23 mouse cellular contexts compared by ENCODE assay signal in the genomic region with DNA sequence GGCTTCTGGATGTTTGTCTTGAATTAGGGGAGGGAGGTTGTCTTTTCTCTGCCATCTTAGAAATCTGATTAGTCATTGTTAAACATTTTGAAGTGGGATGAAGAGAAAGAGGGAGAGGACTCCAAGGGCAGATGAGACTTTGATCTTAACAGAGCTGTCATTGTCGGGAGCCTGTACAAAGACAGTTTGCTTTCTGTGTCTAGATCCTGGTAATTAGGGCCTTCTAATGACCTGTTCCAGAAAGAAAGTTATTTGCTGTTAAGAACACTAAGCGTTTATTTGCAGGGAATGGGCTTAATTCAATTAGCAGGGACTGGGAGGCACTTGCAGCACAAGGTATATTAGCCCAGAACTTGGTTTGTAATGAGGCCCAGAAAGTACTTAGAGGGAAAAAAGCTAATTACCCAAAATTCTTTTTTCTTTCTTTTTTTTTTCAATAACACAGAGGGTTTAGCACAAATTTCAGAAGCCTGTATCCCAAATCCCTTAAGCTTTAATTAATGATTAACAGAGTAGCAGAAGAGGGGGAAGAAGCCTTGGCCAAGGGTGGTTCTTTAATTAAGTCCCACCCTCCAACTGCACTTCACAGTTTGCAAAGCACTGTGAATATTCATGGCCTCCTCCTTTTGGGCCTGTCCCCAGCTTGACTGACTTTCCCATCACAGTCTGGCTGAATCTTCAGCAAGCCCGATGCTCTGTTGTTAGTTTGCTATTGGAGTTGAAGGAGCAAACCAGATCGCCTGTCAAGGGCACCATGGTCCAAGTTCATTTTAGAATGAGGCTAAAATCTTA.
DNase-seq lines count a peak whose midpoint lies in the region; ATAC-seq and TF ChIP-seq lines count a peak whose summit lies in the region.
"Had no signal": no experiment of that assay in that cellular context is flagged by ENCODE, and none has a peak within 500 bp of the region (broad histone marks: within the 10 kb centered on the region; RNA-seq: fewer than 3 reads in every experiment).

No protein-coding gene starts in this region.

- no peak overlapping the region for H3K9ac ChIP-seq in forebrain, embryonic 15.5 days (replicated peaks)
- no peak overlapping the region for H3K9ac ChIP-seq in forebrain, embryonic 13.5 days
- H3K9ac ChIP-seq: heart, embryonic 13.5 days; hindbrain, embryonic 14.5 days; intestine, embryonic 15.5 days had no signal

- 18% methylated on average over 4 of the region's 4 CpGs for WGBS in forebrain, embryonic 15.5 days
- 27% methylated on average over 4 of the region's 4 CpGs for WGBS in forebrain, embryonic 13.5 days
- 60% methylated on average over 4 of the region's 4 CpGs for WGBS in midbrain, embryonic 10.5 days

- no peaks in the 10 kb centered on the region for H3K36me3 ChIP-seq in forebrain, embryonic 15.5 days
- no peaks in the 10 kb centered on the region for H3K36me3 ChIP-seq in forebrain, embryonic 13.5 days (ENCODE audit: poor library complexity, severe bottlenecking)
- H3K36me3 ChIP-seq in midbrain, embryonic 10.5 days, result no peaks in the 10 kb centered on the region
- H3K36me3 ChIP-seq: heart, embryonic 13.5 days; intestine, embryonic 15.5 days had no signal

- no peak overlapping the region for H3K4me2 ChIP-seq in forebrain, embryonic 15.5 days (replicated peaks)
- H3K4me2 ChIP-seq in forebrain, embryonic 13.5 days, result no peak overlapping the region
- H3K4me2 ChIP-seq: heart, embryonic 13.5 days; hindbrain, embryonic 14.5 days; intestine, embryonic 15.5 days had no signal

- H3K27me3 ChIP-seq in forebrain, embryonic 15.5 days, result peaks cover 20% of the 10 kb centered on the region
- H3K27me3 ChIP-seq in forebrain, embryonic 13.5 days, result peaks cover 94% of the 10 kb centered on the region
- peaks cover 19% of the 10 kb centered on the region; the same call in 1 of the 2 replicates for H3K27me3 ChIP-seq in midbrain, embryonic 10.5 days (ENCODE audit: low read depth, poor library complexity, severe bottlenecking)
- H3K27me3 ChIP-seq: heart, embryonic 13.5 days; intestine, embryonic 15.5 days; Patski had no signal

- 0 out of 2 replicates have a peak, but pooled peaks have one; percentile 48 for ATAC-seq in forebrain, embryonic 15.5 days (replicated peaks)
- ATAC-seq in forebrain, embryonic 13.5 days, result no peak
- ATAC-seq in activated CD4-positive, CD25-positive, alpha-beta regulatory T cell, adult 4 months, result no peak
- ATAC-seq: CD4-positive, CD25-positive, alpha-beta regulatory T cell, adult 4 months; intestine, embryonic 15.5 days; Patski had no signal

- no peak for TF ChIP-seq POLR2A in brain, embryonic 14.5 days (IDR thresholded peaks at IDR 0.05; ENCODE audit: borderline replicate concordance, extremely low read depth, insufficient read depth, insufficient read length, poor library complexity, severe bottlenecking)

- H3K4me1 ChIP-seq in forebrain, embryonic 15.5 days, result peaks cover 3% of the 10 kb centered on the region; the same call in 1 of the 2 replicates
- peaks cover 11% of the 10 kb centered on the region; the same call in 1 of the 2 replicates for H3K4me1 ChIP-seq in forebrain, embryonic 13.5 days
- no peaks in the 10 kb centered on the region for H3K4me1 ChIP-seq in midbrain, embryonic 10.5 days
- H3K4me1 ChIP-seq: heart, embryonic 13.5 days; intestine, embryonic 15.5 days had no signal

- H3K27ac ChIP-seq in forebrain, embryonic 15.5 days (replicated peaks), result no peak overlapping the region
- H3K27ac ChIP-seq in forebrain, embryonic 13.5 days, result no peak overlapping the region
- H3K27ac ChIP-seq in midbrain, embryonic 10.5 days (replicated peaks), result no peak overlapping the region
- H3K27ac ChIP-seq: heart, embryonic 13.5 days; hindbrain, embryonic 14.5 days; intestine, embryonic 15.5 days had no signal

- no peaks in the 10 kb centered on the region for H3K9me3 ChIP-seq in forebrain, embryonic 15.5 days
- no peaks in the 10 kb centered on the region for H3K9me3 ChIP-seq in forebrain, embryonic 13.5 days (replicated peaks)
- H3K9me3 ChIP-seq in midbrain, embryonic 10.5 days (replicated peaks), result no peaks in the 10 kb centered on the region
- H3K9me3 ChIP-seq: heart, embryonic 13.5 days; intestine, embryonic 15.5 days had no signal

- H3K4me3 ChIP-seq in forebrain, embryonic 15.5 days, result no peak overlapping the region
- no peak overlapping the region for H3K4me3 ChIP-seq in forebrain, embryonic 13.5 days
- no peak overlapping the region for H3K4me3 ChIP-seq in midbrain, embryonic 10.5 days
- H3K4me3 ChIP-seq: heart, embryonic 13.5 days; intestine, embryonic 15.5 days had no signal

- peak; percentile 52 for DNase-seq in Muller cell, postnatal 12 days (ENCODE audit: inconsistent ontology term)
- DNase-seq in brain, embryonic 14.5 days (ENCODE audit: low read depth), result peak; percentile 76
- peak; percentile 25 for DNase-seq in retina, embryonic 14.5 days (ENCODE audit: low spot score)
- DNase-seq in midbrain, embryonic 10.5 days (ENCODE audit: low spot score), result no peak
- no peak for DNase-seq in right cerebral cortex, postnatal 10 days (ENCODE audit: low spot score in 2 of 2)
- DNase-seq: adrenal gland, adult 8-10 months; adrenal gland, postnatal 25 days; cerebellum, adult 18-20 months; cerebellum, adult 9-10 months; cerebellum, postnatal 14 days; gastrocnemius, postnatal 25 days; heart, adult 18-20 months; heart, postnatal 14 days; heart, postnatal 4 days; kidney, adult 11 months had no signal

- no peak for TF ChIP-seq CTCF in brain, embryonic 14.5 days (IDR thresholded peaks at IDR 0.05; ENCODE audit: borderline replicate concordance, extremely low read depth, insufficient read depth, insufficient read length)

Comparison
In these comparisons a context has a peak if more than half of its experiments do, and no peak if none do; other contexts are left out.
1. DNase-seq: peak in Muller cell, postnatal 12 days (single experiment), brain, embryonic 14.5 days (single experiment) and retina, embryonic 14.5 days (single experiment); none in midbrain, embryonic 10.5 days (single experiment) and right cerebral cortex, postnatal 10 days (0 of 2).